Mouse (Mus musculus) lung, embryonic 15.5 days (tissue): ENCODE measurements at regions not wholly inside any gene's neighbourhood (a gene's known extent, or its start where the extent isn't known, plus 50 kb on each side); places are given as distances from the start of the nearest gene placed in this dataset.

Experiments used
- ATAC-seq: fragments of 200-750 bp; cut with Nextera tagmentation; 2 replicates; pipeline ENCODE4 v1.8.0; 2017; ENCODE audit warnings: moderate number of reproducible peaks, borderline replicate concordance; ENCODE audit not compliant: low FRiP score, low TSS enrichment; ENCODE audit errors: extremely low read depth
- H3K27ac ChIP-seq: fragments of 300-500 bp; sonication (generic); 2 replicates; pipeline ENCODE4 v1.5.1; 2015; ENCODE audit warnings: moderate library complexity, mild to moderate bottlenecking, inconsistent platforms
- H3K27me3 ChIP-seq: fragments of 300-500 bp; sonication (generic); 2 replicates; pipeline ENCODE4 v1.6.1; 2015; ENCODE audit warnings: inconsistent platforms
- H3K36me3 ChIP-seq: fragments of 300-500 bp; sonication (generic); 2 replicates; pipeline ENCODE4 v1.6.1; 2015; ENCODE audit warnings: inconsistent platforms
- H3K4me1 ChIP-seq: fragments of 300-500 bp; sonication (generic); 2 replicates; pipeline ENCODE4 v1.6.1; 2015; ENCODE audit warnings: inconsistent platforms
- H3K4me2 ChIP-seq: fragments of 300-500 bp; sonication (generic); 2 replicates; pipeline ENCODE4 v1.6.1; 2015; ENCODE audit warnings: inconsistent platforms, mild to moderate bottlenecking, moderate library complexity
- H3K4me3 ChIP-seq: fragments of 300-500 bp; sonication (generic); 2 replicates; pipeline ENCODE4 v1.5.1; 2015; ENCODE audit warnings: mild to moderate bottlenecking, inconsistent platforms
- H3K9ac ChIP-seq: fragments of 300-500 bp; sonication (generic); 2 replicates; pipeline ENCODE4 v1.6.1; 2015; ENCODE audit warnings: inconsistent platforms
- H3K9me3 ChIP-seq: fragments of 300-500 bp; sonication (generic); 2 replicates; pipeline ENCODE4 v1.6.1; 2016; ENCODE audit warnings: inconsistent platforms
- WGBS: fragments of 180-500 bp; shearing (Covaris S2); methylation state at CpG from one replicate; pipeline ENCODE4 v1.1.7; 2015; 5-methylcytosine and 5-hydroxymethylcytosine counted together

DNA sequence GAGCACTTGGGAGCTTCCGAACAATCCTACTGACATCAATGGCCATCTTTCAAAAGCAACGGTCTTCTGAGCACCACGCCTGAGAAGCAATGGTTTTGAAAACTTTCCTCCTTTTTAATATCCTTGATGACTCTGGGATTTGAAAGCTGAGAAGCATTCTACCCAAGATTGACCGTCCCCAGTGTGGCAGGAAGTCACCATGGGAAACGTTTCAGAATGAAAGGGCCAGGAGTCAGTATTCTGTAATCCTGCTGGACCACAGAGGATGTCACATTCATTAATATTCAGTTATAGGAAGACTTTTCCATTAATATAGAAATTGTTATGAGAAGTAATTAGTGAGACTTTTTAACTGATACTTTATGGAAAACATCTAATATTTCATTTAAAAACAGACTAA is 190.1 kb upstream of the Ttc29 start:
- H3K9ac ChIP-seq, result no peak overlapping the region
- peak; percentile 60; the same call in 1 of the 2 replicates for ATAC-seq
- H3K4me2 ChIP-seq, result peak overlapping the region; percentile 10; the same call in 1 of the 2 replicates
- peaks cover 36% of the 10 kb centered on the region for H3K4me1 ChIP-seq
- H3K27me3 ChIP-seq, result no peaks in the 10 kb centered on the region
- no peak overlapping the region for H3K4me3 ChIP-seq
- no peaks in the 10 kb centered on the region for H3K9me3 ChIP-seq
- H3K36me3 ChIP-seq, result no peaks in the 10 kb centered on the region
- WGBS, result 24% methylated on average over 5 of the region's 5 CpGs
- H3K27ac ChIP-seq, result peak overlapping the region; percentile 91

DNA sequence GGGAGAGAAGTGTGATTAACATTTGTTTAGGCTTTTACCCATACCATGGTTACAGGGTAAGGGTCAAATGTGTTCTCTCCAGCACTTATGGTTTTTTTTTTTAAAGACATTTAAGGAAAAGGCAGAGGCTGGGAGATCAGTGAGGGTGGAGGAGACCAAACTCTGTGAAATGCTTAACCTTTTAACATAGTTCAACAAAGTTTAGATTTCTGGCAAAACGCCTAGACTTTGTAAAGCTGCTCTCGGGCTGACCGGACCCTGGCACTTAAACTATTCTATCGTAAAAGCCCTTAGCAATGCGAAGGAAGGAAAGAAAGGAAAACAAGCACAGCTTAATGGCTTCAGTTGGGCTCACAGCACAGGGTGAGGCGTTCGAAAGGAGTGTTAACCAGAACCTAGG is 189.6 kb upstream of the Ttc29 start:
- Histone ChIP-seq H3K27me3 (no peaks in the 10 kb centered on the region), H3K27ac (peak overlapping the region; percentile 91), H3K36me3 (no peaks in the 10 kb centered on the region), H3K4me1 (peaks cover 41% of the 10 kb centered on the region), H3K4me3 (no peak overlapping the region), H3K9me3 (no peaks in the 10 kb centered on the region), H3K9ac (no peak overlapping the region), H3K4me2 (peak overlapping the region; percentile 8; the same call in 1 of the 2 replicates)
- 2% methylated on average over 7 of the region's 7 CpGs for WGBS
- ATAC-seq, result peak; percentile 89

DNA sequence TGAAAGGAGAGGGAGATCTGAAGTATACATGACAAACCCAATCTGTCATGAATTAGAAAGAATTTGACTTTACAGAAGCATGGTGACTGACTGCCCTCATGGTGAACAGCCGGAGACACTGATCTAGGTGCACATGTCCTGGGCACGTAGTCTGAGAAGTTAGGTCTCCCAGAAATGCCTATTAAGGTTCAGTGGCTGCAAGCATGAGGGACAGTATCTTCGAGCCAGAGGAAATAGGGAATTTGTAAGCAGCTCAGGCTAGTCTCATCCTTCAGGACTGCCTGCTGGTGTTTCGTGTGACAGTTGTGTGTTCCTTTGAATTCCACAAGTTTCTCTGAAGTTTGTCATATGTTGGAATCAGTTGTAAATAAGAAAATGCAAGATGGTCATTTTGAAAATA is 189.2 kb upstream of the Ttc29 start:
- H3K4me1 ChIP-seq, result peaks cover 45% of the 10 kb centered on the region
- H3K9ac ChIP-seq, result no peak overlapping the region
- H3K4me3 ChIP-seq, result no peak overlapping the region
- 16% methylated on average over 4 of the region's 4 CpGs for WGBS
- no peaks in the 10 kb centered on the region for H3K9me3 ChIP-seq
- H3K27ac ChIP-seq, result peak overlapping the region; percentile 91
- peak overlapping the region; percentile 8; the same call in 1 of the 2 replicates for H3K4me2 ChIP-seq
- peak; percentile 55 for ATAC-seq
- no peaks in the 10 kb centered on the region for H3K27me3 ChIP-seq
- H3K36me3 ChIP-seq, result no peaks in the 10 kb centered on the region

DNA sequence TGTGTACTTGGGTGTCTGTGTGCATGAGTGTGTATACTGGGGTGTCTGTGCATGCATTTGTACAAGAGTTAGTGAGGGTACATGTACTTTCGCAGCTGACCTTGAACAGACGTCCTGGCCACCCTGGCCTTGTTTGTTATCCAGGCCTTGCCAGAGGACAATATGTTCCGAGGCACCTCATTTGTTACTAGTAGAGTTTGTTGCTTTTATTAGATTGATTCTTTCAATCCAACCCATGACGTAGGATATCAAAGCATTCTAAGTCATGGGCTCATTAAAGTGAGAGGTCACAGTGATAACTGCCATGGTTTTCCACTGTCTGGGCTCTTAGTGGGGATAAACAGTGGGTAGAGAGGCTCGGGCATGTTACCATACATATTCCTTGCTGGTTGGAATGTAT is 188.1 kb upstream of the Ttc29 start:
- 47% methylated on average over 5 of the region's 5 CpGs for WGBS
- no peak for ATAC-seq
- H3K27me3 ChIP-seq, result no peaks in the 10 kb centered on the region
- H3K27ac ChIP-seq, result peak overlapping the region; percentile 91
- no peak overlapping the region for H3K4me2 ChIP-seq
- H3K9ac ChIP-seq, result no peak overlapping the region
- no peaks in the 10 kb centered on the region for H3K36me3 ChIP-seq
- H3K4me1 ChIP-seq, result peaks cover 48% of the 10 kb centered on the region
- no peak overlapping the region for H3K4me3 ChIP-seq
- H3K9me3 ChIP-seq, result no peaks in the 10 kb centered on the region

DNA sequence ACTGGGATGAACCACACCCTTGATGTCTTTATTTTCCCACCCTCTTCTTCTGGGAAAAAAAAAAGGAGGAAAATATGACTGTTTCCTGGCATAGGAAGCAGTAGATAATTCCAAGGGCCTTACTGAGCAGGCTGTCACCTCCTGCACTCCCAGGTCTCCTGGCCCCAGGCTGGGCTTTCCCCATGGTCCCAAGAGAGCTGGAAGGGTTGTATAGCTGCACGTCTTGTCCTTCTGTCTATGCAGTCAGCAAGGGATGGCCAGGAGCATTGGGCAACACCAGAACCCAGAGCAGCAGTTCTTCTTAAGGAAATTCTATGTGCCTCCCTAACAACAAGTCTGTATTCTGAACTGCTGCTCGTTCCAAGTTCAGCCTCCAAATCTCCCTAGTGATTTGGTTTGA is 185.7 kb upstream of the Ttc29 start:
- Histone ChIP-seq H3K27ac (no peak overlapping the region), H3K9ac (no peak overlapping the region), H3K27me3 (no peaks in the 10 kb centered on the region), H3K4me3 (no peak overlapping the region), H3K4me1 (peaks cover 56% of the 10 kb centered on the region), H3K4me2 (no peak overlapping the region), H3K9me3 (no peaks in the 10 kb centered on the region), H3K36me3 (no peaks in the 10 kb centered on the region)
- ATAC-seq, result no peak
- WGBS, result 67% methylated on average over 2 of the region's 2 CpGs

DNA sequence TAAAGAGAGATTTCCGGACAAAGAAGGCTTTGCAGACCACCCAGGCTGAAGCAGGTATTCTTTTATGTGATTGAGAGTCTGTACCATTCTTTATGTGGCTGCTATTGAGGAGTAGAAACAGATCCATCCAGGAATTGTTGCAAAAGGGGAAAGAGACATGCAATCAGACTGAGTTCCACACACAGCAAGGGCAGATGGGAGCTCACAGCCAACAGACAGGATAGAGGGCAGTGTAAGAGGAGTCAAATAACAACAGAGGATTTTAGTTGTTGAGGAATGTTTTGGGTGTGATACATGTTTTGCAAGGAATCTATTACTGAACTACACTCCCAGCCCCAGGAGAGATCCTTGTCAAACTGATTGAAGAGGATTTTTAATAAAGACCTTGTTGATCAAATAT is 184.2 kb upstream of the Ttc29 start:
- Histone ChIP-seq H3K4me1 (peaks cover 45% of the 10 kb centered on the region), H3K27me3 (no peaks in the 10 kb centered on the region), H3K36me3 (no peaks in the 10 kb centered on the region), H3K27ac (0 out of 2 replicates have a peak overlapping the region, but pooled peaks have one; percentile 24), H3K4me2 (no peak overlapping the region), H3K9ac (no peak overlapping the region), H3K9me3 (no peaks in the 10 kb centered on the region), H3K4me3 (no peak overlapping the region)
- no peak for ATAC-seq
- 43% methylated on average over 1 of the region's 1 CpGs for WGBS

DNA sequence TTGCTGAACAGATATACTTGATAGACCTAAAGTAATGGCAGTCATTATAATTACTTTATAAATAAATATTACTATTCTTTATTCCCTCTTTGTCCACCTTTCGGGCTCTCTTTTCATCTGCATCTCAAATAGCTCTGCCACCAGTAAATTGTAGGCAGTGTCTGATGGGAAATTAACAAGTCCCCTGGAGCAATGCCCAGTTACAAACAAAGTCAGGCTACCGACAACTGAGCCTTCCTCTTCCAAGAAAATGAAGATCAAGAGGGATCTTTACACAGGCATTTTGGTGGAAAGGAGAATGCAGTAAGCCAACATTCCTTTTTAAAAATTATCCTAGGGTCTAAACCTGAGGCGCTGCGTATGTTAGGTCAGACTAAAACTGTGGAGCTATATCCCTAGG is 181.3 kb upstream of the Ttc29 start:
- H3K9ac ChIP-seq, result no peak overlapping the region

DNA sequence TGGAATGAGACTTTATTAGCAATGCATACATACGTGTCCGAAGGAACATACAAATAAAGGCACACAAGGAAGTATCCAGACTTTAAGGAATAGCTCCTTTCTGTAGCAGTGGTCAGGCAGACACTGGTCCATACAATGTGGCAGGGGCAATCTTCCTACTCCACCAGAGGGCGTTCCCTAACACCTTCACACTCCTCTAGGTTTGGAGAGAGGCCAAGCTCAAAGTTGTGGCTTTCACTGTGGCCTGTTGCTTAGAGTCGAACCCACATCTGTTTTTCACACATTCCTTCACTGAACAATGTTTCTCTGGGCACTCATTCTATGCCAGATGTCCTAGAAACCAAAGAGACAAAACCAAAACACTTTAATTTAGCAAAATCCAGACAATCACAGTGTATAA is 178.4 kb upstream of the Ttc29 start:
- Histone ChIP-seq H3K9me3 (no peaks in the 10 kb centered on the region), H3K4me1 (peaks cover 19% of the 10 kb centered on the region), H3K4me3 (no peak overlapping the region), H3K27ac (0 out of 2 replicates have a peak overlapping the region, but pooled peaks have one; percentile 27), H3K27me3 (no peaks in the 10 kb centered on the region), H3K4me2 (no peak overlapping the region), H3K9ac (no peak overlapping the region), H3K36me3 (no peaks in the 10 kb centered on the region)
- no peak for ATAC-seq
- 63% methylated on average over 4 of the region's 4 CpGs for WGBS

More for the DNA sequence above, 181.3 kb upstream of the Ttc29 start:
- Histone ChIP-seq H3K4me3 (no peak overlapping the region), H3K36me3 (no peaks in the 10 kb centered on the region), H3K27ac (no peak overlapping the region), H3K4me1 (peaks cover 32% of the 10 kb centered on the region), H3K27me3 (no peaks in the 10 kb centered on the region), H3K4me2 (no peak overlapping the region), H3K9me3 (no peaks in the 10 kb centered on the region)
- WGBS, result 57% methylated on average over 4 of the region's 4 CpGs
- ATAC-seq, result no peak

DNA sequence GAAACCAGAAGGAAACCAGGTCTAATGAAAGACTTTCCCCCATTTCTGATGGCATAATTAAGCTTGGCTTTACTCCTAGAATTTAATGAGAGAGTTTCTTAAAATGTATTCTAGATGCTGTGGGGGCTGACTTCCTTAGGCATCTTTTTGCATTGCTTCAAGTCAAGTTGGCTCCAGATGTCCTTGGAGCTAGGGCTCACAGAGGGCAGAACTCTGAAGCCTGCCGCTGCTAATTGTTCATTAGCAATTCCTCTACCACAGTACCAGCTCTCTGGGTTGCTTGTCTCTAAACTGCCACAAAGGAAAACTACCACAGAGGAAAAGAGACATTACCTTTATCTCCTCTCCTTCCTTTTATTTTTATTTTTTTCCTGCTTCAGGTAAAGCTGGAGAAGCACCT is 175.9 kb upstream of the Ttc29 start:
- WGBS, result 83% methylated on average over 1 of the region's 1 CpGs
- ATAC-seq, result no peak
- no peaks in the 10 kb centered on the region for H3K27me3 ChIP-seq
- no peaks in the 10 kb centered on the region for H3K4me1 ChIP-seq
- no peaks in the 10 kb centered on the region for H3K36me3 ChIP-seq
- no peak overlapping the region for H3K9ac ChIP-seq
- no peak overlapping the region for H3K4me2 ChIP-seq
- no peak overlapping the region for H3K27ac ChIP-seq
- no peak overlapping the region for H3K4me3 ChIP-seq
- no peaks in the 10 kb centered on the region for H3K9me3 ChIP-seq

DNA sequence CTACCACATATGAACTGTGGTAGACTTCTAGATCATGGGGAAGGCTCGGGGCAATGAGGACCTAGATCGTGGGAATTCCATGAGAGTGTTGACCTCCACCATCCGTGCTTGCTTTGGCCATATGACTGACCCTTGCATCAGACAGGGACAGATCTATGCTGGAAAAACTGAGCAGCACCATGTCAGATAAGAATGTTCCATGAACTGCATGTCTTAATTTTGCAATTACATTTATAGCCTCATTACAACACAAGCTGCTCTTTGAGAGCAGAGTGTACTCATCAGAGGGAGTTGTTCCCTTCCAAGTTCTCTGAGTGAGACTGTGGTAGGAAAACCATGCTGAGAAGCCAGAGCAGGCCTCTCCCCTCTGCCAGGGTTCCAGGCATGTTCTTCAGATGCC is 166.4 kb upstream of the Ttc29 start:
- 82% methylated on average over 3 of the region's 3 CpGs for WGBS
- no peak for ATAC-seq
- no peaks in the 10 kb centered on the region for H3K4me1 ChIP-seq

DNA sequence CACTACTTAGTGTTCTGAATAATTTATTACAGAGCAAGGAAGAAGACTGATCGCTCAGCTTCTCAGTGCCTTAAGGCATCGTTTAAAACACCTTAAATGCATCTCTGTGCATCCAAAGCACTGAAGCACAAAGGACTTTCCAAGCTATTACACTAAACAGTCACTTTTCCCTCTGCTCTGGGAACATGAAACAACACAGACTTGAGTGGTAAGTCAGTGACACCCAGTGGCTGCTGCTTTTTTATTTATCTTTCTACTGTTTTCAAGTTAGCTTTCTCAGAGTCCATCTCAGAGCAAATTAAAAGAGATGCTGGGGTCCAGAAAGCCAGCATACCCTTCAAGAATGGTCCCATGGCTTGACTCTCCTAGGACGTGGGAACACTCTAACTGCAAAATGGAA is 162.3 kb upstream of the Ttc29 start:
- no peaks in the 10 kb centered on the region; the same call in 1 of the 2 replicates for H3K4me1 ChIP-seq
- no peak overlapping the region for H3K9ac ChIP-seq
- WGBS, result 71% methylated on average over 3 of the region's 3 CpGs
- H3K4me2 ChIP-seq, result no peak overlapping the region
- no peak overlapping the region for H3K27ac ChIP-seq
- ATAC-seq, result no peak
- no peaks in the 10 kb centered on the region for H3K36me3 ChIP-seq
- H3K4me3 ChIP-seq, result no peak overlapping the region
- no peaks in the 10 kb centered on the region for H3K9me3 ChIP-seq
- no peaks in the 10 kb centered on the region for H3K27me3 ChIP-seq

More for the DNA sequence above, 166.4 kb upstream of the Ttc29 start:
- no peaks in the 10 kb centered on the region for H3K36me3 ChIP-seq
- no peaks in the 10 kb centered on the region for H3K27me3 ChIP-seq
- no peak overlapping the region for H3K27ac ChIP-seq
- no peak overlapping the region for H3K9ac ChIP-seq
- no peak overlapping the region for H3K4me3 ChIP-seq
- H3K4me2 ChIP-seq, result no peak overlapping the region
- H3K9me3 ChIP-seq, result no peaks in the 10 kb centered on the region

DNA sequence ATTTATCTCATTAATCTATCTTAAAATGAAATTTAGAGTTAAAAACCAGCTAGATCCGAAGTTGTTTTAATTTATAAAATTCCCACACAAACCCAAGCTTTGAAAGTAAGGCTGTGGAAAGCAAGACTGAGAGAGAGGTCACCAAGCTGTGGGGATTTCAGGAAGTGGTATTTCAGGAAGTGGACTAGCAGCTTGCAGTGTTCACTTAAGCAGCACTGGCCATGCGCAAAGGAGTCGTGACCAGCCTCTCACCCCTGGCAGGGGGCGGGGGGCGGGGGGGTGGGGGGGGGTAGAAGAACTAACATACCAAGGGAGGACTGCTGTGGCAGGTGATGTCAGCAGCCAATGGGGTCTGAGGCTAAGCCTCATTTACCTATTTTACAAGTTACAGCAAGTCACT is 158.7 kb upstream of the Ttc29 start:
- Histone ChIP-seq H3K36me3 (no peaks in the 10 kb centered on the region), H3K9me3 (no peaks in the 10 kb centered on the region), H3K4me3 (no peak overlapping the region), H3K27ac (no peak overlapping the region), H3K27me3 (no peaks in the 10 kb centered on the region), H3K4me1 (no peaks in the 10 kb centered on the region; the same call in 1 of the 2 replicates), H3K9ac (no peak overlapping the region), H3K4me2 (peak overlapping the region; percentile 20; the same call in 1 of the 2 replicates)
- ATAC-seq, result peak; percentile 64; the same call in 1 of the 2 replicates
- WGBS, result 14% methylated on average over 5 of the region's 5 CpGs

DNA sequence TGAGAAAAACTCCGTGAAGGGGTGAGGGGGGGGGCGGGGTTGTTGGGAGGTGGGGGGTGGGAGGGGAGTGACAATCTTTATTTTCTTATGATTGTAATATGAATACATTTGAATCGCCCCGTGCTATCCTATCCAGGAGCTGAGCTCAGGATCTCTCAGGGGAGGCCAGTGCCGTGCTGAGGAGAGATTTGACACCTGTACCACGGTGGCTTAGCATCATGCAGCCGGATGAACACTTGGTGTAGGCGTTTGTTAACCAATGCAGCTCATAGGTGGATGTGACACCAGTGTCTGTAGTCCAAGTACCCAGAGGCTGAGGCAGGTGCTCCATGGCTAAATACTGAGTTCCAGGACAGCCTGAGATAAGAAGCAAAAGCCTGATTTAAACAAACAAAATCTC is 158.2 kb upstream of the Ttc29 start:
- Histone ChIP-seq H3K27ac (no peak overlapping the region), H3K4me2 (peak overlapping the region; percentile 20; the same call in 1 of the 2 replicates)
- ATAC-seq, result no peak

More for the DNA sequence above, 158.2 kb upstream of the Ttc29 start:
- Histone ChIP-seq H3K9ac (no peak overlapping the region), H3K4me3 (no peak overlapping the region), H3K27me3 (no peaks in the 10 kb centered on the region), H3K4me1 (no peaks in the 10 kb centered on the region; the same call in 1 of the 2 replicates), H3K9me3 (no peaks in the 10 kb centered on the region), H3K36me3 (no peaks in the 10 kb centered on the region)
- WGBS, result 8% methylated on average over 8 of the region's 8 CpGs
